Mouse (Mus musculus) bone marrow macrophage, adult 2 months (primary cell): ENCODE data around the gene Spem2.

Experiments used
- CTCF ChIP-seq: IDR thresholded peaks from 2 replicates; pipeline ENCODE4 v1.5.1; 2012; ENCODE audit warnings: low read depth, mild to moderate bottlenecking, low read length, moderate library complexity
- POLR2A ChIP-seq: IDR thresholded peaks from 2 replicates; pipeline ENCODE4 v1.6.1; 2012; ENCODE audit warnings: mild to moderate bottlenecking, low read depth, low read length, borderline replicate concordance

GRCm38 (mm10) chr11:69810280-69810679 is 8.0 kb downstream of the Spem2 start:
- no peak for TF ChIP-seq POLR2A
- no peak for TF ChIP-seq CTCF
